Mouse (Mus musculus) regulatory T cell (primary cell): Measurements from ENCODE around the gene Vmn1r10.

ENCODE experiments used
- in situ Hi-C: fragments of 300-600 bp; cut with MboI, MseI; formaldehyde crosslinking; loops from one replicate; pipeline ENCODE4 v1.15.1; 2025; ENCODE audit warnings: high pct_unique_total_duplicates

Vmn1r10 gene

GRCm38 (mm10) chr6:57109154-57109553 is at the start of gene Vmn1r10:
Gene Vmn1r10, plus strand, starts transcription at chr6:57109454.
- in situ Hi-C loops = no loop called here

GRCm38 (mm10) chr6:57063730-57064129 is 45.5 kb upstream of the Vmn1r10 start:
- in situ Hi-C loops = no loop called here

- in situ Hi-C loops = no loop called here
Measured at GRCm38 (mm10) chr6:57066487-57066886, 42.8 kb upstream of the Vmn1r10 start, which contains the start of gene Vmn1r9. Gene Vmn1r9, plus strand, starts transcription at chr6:57066787.

GRCm38 (mm10) chr6:57106358-57106757 is 2.9 kb upstream of the Vmn1r10 start:
- in situ Hi-C loops = no loop called here

- in situ Hi-C loops = loop anchor here (10.0 kb wide), 1 partner anchor 1458 kb away; no protein-coding TSS in a partner anchor
Measured at GRCm38 (mm10) chr6:57133155-57133554, 23.9 kb downstream of the Vmn1r10 start, which contains the start of gene Vmn1r11. Gene Vmn1r11, plus strand, starts transcription at chr6:57133455.

- in situ Hi-C loops = no loop called here
Measured at GRCm38 (mm10) chr6:57156619-57157018, 47.4 kb downstream of the Vmn1r10 start, which contains the start of gene Vmn1r12. Gene Vmn1r12, plus strand, starts transcription at chr6:57156919.
